Mouse (Mus musculus) kidney, adult 8-10 months (tissue): ENCODE results near the gene Tango2.

Experiments used
- DNase-seq, 2 experiments: peaks; one replicate each; pipeline ENCODE4 v3.0.0; 2022

Tango2 gene

DNA sequence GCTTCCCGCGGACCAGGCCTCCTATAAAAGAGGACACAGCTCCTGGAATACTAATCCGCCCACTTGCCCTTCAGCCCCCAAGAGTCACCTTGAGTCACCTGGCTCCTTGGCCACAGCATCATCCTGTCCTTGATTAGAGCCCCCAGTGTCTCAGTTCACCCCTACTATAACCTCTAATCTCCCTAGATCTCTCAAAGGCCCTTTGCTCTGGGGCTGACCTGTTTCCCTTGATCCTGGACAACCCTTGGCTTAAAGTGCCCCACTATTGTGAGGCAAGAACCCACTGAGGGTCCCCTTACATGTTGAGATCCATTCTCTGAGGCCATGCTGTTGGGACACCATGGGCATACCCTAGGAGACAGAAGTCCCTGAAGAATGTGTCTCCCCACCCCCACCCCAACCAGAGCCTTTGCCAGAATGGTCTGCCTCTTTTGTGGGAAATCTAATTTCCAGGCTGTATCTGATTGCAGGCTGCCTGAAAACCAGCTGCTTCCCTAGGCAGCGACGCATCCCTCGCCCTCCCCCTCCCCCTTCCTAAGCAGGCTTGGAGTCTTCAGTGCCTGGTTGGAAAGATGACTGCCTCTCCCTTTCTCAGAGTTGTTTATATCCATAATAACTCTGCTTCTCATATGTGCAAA, 33.8 kb upstream of the Tango2 start:
- DNase-seq: no peak

DNA sequence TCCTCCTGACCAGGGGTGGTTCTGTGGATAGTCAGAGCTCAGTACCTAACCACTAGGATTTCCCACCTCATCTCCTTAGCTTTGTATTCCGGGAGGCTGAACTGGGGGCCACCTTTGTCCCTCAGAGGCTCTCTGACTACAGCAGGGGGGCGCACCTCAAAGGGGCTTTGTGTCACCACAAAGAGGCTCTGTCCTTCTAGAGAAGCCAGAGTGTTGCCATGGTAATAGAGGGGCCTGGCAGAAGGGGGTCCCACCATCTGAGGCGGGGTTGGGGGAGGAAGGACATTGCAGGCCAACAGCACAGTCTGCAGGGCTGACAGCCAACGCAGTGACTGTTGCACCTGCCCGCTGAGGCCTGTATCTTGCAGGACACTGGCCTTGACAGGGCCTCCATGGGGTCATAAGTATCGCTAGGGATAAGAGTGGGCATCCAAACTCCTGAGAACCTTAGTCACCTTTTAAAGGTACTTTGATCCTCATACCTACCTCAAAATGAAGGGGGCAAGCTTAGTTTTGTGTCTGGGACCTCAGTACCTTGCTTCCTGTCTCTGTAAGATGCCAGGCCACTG, 32.7 kb upstream of the Tango2 start:
- DNase-seq: no peak

DNA sequence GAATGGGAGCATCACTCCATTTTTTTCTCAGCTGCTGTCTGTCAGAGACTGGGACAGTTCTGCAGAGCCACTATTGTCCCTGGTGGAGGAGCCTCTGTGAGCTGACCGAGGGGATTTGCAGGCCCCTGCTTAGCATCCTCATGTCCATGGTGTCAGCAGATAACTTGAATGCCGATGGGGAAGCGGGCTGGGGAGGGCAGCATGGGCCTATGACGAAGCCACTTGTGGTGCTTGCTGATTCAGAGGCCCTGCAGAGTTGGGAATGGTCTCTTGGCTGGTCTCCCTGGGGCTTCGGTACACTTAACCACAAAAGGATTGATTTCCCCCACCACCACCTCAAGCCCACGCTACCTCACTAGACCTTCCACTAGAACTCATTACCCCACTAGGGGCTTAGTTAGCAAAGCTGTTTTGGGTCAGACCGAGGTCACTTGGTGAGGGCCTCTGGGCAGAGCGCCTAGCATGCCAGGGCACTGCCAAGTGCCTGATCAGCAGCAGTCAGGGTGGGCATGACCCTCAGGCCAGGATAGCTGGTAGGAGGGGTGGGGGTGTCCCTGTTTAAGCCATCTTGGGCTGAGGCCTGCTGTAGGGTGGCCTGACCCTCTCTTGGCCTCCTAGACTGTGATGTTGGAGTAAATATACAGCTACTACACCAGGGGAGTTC, 31.6 kb upstream of the Tango2 start:
- DNase-seq: peak; percentile 72 to 73

DNA sequence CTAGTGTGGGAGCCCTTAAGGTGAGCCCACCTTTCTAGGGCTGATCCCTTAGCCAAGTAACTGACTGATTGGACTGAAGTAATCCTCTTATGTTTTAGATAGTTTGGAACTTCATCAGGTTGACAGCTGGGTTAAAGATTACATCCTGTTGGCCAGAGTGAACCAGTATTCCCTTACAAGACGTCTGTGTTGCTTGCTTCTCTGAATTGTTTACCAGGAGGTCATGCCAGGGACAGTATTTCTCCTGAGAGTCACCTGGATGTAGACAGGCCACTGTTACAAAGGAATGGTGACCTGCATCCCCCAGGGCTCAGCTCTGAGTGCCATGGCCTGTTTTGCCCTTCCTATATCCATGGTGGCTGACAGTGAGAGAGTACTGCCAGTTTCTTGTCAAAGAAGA, 30.6 kb upstream of the Tango2 start:
- peak in 1 of 2 experiments; percentile 63 for DNase-seq

DNA sequence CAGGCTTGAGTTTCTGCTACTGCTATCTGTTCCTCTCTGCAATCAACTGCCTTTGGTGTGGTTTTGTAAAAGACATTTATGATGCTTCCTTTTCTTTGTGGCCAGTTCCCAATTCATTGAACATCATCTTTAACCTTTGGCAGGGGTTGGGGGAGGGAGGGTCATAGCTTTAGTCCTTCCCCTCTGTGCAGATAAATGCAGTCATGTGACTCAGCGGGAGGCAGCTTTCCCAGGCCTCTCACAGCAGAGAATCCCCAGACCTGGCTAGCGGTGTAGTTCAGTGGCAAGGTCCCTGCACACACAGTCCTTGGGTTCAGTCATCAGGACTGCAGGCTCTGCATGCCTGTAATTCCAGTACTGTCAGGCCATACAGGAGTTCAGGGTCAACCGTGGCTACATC, 29.3 kb upstream of the Tango2 start:
- DNase-seq: peak; percentile 80 to 81

DNA sequence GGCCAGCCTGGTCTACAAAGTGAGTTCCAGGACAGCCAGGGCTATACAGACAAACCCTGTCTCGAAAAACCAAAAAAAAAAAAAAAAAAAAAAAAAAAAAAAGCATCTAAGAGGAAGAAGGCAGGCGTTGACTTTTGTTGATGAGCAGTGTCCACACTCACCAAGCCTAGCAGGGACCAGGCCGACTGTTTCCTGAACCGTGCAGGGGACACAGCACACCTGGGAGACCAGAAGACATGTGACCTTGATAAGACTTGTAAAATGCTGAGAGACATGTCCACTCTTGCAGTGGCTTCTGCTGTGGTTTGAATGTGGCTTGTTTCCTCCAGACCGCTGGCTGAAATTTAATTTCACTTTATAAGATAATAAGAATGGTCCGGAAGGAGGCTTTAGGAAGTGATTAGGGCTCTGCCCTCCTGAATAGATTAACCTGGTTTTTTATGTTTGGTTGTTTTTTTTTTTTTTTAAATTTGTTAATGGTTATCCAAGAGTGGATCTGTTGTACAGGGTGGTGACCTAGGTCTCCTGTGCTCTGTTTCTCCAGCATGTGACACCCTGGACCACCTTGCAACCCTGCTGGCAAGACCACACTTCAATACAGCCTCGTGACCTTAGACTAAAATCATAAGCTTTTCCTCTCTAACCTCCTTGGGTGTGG, 28.5 kb upstream of the Tango2 start:
- peak in 1 of 2 experiments; percentile 51 for DNase-seq

DNA sequence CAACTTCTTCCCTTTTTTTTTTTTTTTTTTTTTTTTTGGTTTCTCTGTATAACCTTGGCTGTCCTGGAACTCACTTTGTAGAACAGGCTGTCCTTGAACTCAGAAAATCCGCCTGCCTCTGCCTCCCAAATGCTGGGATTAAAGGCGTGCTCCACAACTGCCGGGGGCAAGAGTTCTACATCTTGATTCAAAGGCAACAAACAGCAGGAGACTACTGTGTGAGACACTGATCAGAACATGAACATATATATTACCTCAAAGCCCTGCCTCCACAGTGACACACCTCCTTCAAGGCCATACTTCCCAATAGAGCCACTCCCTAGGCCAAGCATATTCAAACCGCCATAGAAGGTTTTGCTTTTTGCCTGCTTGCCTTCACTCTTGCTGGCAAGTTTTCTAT, 25.7 kb upstream of the Tango2 start:
- DNase-seq: no peak

DNA sequence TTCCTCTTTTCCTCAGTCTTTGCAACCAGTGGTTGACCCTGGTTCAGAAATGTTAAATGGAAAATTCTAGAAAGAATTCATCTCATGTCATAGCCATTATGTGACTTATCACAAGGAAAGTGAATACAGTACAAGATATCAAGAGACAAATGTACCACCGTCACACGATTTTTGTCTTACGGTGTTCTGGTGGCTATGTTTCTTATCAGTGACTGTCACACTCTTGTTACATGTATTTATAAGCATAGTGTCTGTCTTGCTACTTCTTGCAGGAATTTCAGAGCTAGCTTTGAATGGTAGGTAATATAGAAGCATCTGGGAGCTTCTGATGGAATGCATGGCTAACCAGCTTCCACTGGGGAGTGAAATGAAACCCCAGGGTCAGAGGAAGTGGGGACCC, 22.3 kb upstream of the Tango2 start:
- DNase-seq: no peak

DNA sequence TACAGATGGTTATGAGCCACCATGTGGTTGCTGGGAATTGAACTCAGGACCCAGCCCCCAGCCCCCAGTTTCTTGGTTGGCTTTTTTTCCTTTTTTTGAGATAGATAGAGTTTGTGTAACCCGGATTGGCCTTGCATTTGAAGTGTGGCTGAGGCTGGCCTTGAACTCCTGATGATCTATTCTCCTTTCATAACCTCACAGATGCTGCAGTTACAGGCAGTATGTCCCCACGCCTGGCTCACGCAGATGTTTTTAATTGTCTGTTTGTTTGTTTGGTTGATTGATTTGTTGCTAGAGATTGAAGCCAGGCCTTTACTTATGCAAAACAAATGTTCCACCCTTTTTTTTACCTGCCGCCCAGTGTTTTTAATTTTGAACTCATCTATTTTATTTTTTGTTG, 18.9 kb upstream of the Tango2 start:
- DNase-seq: no peak

DNA sequence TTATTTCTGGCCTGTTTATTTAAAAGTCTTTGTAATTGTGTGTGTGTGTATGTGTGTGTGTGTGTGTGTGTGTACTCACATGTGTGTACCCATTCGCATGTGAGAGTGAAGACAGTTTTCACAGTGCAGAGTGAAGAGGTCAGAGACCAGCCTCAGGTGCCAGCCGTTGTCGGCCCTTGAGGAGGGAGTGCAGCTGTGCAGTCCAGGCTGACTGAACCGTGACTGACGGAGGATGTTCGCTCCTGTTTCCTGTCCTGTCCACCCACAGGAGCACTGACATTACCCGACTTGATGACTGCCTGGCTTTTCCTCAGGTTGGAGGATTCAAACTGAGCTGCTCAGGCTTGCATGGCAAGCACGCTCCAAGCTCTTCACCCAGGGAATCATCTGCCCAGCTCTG, 15.0 kb upstream of the Tango2 start:
- DNase-seq: peak in 1 of 2 experiments; percentile 55

DNA sequence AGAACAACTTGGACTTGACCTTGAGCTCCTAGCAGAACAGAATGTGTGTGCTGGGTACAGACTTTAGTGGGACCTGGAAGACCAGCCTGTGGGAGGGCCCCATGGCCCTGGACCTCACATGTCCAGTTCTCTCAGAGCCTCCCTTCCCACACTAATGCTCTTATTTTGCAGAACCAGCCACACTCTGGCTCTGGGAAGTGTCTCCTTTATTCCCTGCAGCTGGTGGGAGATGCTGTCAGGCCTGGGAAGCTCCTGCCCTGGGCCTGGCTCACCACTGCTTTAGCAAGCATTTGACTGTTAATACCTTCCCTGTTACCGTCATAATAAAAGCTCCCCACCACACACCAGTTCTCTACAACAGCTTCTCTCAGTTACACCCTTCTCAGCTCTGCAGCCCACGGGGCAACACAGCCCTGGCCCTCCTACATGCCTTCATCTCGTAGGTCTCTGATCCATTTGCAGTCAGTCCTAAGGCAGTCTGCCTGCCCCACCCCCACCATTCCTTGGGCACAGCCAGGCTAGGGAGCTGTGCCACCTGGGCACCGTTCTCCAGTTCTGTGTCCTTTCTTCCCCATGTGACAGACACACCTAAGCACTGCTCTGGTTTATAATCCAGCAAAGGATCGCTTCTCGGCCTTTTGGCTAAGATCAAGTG, 12.4 kb upstream of the Tango2 start:
- DNase-seq: no peak

DNA sequence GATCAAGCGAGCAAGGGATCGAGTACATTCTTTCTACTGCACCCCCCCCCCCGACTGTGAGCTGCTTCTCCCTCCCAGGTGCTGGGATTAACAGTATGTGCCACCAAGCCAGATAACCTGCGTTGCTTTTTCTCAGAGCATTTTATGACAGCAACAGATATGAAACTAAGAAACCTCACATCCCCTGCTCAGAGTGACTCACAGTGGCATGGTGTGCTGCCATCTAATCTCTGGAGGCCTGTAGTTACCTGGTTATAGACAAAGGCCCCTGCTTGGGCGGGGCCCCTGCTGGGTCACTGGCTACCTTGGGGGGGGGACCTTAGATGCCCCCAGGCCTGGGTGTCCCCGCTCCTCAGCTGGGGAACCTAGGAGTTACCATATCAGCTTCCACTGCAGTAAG, 10.1 kb upstream of the Tango2 start:
- DNase-seq: no peak

DNA sequence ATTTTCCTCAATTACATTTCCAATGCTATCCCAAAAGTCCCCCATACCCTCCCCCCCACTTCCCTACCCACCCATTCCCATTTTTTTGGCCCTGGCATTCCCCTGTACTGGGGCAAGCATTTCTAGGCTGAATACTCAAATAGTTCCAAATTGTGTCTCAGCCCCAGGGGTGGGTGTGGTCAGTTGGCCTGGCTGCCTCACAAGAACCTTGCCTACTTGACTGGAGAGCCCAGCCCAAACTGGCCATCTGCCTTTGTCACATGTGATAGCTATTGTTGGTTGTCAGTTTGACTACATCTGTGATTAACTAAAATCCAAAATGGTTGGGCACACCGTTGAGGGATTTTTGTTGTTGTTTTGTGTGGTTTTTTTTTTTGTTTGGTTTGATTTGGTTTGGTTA, 9.1 kb upstream of the Tango2 start:
- no peak for DNase-seq

DNA sequence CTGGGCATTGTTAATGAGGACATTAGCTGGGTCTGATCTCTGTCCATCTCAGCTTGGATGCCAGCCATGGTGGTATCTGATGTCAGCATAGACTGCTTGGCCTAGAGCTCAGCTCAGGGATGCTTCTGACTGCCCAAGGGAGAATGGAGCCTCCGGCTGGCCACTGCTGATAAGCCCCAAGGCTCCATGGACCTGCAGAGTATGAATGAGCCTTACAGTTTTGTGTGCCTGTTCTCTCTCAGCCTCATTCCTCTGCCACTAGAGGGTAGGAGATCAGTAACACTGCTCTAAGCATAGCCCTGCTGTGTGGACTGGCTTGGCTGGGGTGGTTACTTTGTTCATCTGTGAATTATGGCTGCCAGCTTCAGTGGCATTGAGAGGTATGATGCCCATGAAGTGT, 5.2 kb upstream of the Tango2 start:
- no peak for DNase-seq

DNA sequence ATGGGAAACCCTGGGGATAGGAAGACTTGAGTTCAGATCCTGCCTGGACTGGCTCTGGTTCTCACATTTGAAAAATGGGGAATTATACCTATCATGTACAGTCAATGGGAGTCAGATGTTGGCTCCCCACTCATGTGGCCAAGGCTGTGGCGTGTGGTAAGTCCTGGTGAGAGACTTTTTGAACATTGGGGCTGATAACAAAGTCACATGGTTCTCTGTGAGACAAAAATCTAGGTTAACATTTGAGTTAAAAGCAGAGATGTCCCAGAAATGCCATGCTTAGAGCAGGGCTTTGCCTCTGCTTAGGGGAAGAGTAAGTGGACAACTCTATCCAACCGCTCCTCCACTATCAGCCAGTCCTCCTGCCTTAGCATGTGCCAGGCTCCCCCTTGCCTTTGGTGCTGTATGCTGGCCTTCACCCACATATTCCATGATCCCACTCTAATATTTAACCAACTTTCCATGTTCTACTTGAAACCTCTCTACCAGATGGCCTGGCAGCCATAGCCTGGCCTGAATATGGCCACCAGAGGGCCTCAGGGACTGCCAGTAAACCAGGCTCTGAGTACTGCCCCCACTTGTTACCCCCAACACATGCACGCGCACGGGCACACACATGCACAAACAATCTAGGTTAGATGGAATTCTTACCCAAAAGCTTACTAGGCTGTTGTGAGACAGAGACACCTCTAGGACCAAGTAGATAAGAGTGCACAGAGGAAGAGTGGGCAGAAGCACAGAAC, 3.6 kb upstream of the Tango2 start:
- peak; percentile 52 to 70 for DNase-seq

DNA sequence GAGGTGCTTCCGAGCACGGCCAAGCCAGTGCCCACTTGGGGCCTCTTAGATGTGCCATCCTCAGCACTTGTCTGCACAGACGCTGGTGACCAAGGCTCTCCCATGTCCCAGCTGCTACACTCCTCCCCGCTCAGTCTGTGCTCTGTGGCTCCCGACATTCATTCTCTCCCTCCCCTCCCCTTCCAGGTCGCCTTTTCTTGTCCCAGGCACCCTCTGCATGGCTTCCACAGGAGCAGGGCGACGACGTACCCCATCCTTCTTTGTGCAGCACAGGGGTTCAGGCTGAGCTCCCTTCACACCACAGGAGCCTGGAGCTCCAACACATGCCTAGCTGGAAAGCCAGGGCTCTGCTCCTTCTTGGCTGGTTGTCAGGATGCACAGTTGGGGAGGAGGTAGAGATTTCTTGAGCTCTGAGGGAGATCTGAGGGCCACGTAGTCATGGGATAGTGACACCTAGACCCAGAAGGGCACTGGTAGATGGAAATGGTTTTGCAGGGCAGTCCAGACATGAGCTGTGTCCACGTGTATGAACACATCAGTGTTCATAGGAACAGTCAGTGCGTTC, 1.9 kb upstream of the Tango2 start:
- no peak for DNase-seq

DNA sequence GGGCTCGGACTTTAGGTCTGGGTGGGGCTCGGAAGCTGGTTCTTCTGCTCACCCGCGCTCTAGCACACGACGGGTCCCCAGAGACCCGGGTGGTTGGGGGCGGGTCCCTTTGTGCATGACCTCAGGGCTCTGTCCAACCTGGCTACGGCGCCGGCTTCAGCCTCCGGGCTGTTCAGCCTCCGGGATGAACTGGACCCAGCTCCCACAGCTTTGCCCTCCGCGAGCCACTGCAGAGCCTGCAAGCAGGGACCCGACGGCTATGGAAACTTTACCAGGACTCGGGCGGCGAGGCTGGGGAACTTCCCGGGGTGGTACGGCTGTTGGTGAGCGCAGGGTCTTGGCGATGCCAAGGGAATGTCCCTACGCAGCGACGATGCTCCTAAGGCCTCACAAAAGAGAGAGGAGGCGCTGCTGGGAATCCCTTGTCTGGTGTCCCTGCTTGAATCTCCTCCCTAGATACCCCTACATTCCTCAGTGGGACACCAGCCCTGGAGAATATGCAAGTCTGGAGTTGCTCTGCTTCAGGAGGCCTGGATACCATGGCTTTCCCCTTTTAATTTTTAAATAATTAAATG, 785 bp upstream of the Tango2 start:
- DNase-seq: peak in 1 of 2 experiments; percentile 44

DNA sequence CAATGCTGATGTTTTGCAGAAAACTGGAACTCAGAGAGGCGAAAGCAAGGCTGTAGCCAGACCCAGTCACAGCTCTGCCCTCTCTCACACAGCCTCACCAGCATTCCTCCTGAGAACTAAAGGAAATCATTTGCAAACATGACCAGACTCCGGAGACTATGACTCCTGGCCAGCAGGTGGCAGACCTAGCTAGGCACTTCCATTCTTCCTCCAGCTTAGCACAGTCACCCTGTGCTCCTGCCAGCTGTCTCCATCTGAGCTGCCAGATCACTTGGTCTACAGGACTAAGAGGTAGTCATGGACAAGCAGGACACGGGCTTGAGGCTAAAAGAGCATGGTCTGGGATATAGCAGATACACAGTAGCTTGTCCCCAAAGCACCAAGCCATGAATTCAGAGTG, 2.7 kb downstream of the Tango2 start:
- DNase-seq: peak; percentile 91 to 95

DNA sequence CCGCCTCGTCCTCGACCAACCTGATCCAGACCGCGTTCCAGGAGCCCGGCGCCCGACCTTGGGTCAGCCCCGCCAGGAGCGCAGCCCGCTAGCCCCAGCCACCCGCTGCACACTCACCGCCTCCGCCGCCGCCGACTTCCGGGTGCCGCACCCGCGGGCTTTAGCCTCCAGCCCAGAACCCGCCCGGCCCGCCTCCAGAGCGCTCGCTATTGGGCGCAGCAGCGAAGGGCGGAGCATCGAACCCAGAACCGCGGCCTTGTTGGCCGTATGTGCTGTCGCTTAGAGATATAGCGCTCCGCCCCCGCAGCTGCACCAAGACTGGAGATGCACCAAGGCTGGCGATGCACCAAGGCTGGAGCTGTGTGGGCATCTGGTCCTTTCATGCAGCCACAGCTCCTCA, 4.1 kb downstream of the Tango2 start:
- peak; percentile 96 to 97 for DNase-seq

DNA sequence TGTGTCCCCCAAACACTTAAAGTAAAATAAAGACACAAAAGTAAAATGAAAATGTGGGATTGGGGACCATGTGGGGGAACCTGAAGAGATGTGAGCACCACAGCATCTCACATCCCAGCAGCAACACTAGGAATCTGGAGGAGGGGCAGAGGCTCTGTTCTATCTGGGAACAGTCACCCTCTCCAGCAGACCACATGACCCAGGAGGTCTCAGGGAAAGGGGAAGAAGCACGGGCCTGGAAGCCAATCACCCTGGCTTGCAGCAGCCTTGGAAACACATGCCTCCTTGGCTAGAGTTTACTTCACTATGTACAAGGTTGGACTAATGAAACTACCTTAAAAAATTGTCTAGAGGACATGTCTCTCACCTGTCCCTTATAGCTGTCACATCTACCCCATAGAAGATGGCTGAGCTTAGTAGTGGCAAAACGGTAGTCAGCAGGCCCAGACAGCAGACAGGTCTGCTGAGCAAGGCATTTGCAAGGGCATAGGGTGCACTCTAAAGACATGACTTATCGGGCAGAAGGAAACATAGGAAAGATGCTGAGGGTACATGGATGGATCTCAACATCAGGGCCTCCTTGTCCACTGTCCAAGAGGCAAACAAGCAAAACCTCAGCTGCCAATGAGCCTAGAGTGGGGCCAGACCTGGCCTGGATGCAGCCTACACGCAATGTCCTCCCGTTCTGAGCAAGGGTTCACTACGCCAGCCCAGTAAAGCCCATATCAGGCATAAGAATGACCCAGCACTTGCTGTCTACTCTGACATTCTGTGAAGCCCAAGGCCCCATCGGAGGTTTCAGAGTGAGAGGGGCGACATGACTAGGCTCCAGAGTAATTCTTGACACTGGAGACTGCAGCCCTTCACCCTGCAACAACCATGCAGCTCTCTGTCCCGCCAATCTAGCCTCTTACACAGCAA, 5.0 kb downstream of the Tango2 start:
- peak in 1 of 2 experiments; percentile 38 for DNase-seq

DNA sequence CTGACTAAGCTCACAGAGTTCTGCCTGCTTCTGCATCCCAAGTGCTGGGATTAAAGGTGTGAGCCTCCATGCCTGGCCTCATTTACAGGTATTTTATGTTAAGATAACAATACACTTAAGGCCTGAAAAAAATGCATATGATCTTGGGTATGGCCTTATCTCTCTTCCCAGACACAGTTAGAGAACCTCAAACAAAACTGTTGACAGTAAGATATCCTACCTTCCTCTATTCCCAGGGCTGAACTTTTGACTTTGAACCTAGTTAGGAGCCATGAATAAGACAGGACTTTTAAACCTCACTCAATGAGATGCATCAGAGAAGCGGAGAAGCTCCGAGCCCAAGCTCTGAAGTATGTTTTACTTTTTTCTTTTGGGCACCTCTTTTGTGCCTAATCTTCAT, 5.8 kb downstream of the Tango2 start:
- DNase-seq: no peak
